Mouse (Mus musculus): Measurements from ENCODE around the gene Gm17304.

Gm17304 gene

DNA sequence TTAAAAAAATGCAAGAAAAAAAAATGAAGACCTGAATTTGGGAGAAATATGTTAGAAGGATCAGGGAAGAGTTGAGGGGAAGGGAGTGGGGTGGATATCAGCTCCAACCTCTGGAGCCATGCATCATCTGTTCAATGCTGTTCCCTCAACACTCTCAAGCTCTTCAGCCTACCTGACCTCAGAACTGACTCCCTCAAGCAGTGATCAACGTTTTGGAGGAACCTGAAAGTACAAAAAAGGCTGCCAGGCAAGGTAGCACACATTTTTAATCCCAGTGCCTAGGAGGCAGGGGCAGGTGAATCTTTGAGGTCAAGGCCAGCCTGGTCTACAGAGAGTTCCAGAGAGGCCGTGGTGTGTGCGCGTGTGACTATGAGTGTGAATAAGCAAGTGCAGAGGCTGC lies at the start of gene Gm17304:
Gene Gm17304 (plus strand): TSS at position 301 of the 400 bp plus-strand sequence.
- DNase-seq (ENCODE audit: low spot score in 2 of 2) = no peak

DNA sequence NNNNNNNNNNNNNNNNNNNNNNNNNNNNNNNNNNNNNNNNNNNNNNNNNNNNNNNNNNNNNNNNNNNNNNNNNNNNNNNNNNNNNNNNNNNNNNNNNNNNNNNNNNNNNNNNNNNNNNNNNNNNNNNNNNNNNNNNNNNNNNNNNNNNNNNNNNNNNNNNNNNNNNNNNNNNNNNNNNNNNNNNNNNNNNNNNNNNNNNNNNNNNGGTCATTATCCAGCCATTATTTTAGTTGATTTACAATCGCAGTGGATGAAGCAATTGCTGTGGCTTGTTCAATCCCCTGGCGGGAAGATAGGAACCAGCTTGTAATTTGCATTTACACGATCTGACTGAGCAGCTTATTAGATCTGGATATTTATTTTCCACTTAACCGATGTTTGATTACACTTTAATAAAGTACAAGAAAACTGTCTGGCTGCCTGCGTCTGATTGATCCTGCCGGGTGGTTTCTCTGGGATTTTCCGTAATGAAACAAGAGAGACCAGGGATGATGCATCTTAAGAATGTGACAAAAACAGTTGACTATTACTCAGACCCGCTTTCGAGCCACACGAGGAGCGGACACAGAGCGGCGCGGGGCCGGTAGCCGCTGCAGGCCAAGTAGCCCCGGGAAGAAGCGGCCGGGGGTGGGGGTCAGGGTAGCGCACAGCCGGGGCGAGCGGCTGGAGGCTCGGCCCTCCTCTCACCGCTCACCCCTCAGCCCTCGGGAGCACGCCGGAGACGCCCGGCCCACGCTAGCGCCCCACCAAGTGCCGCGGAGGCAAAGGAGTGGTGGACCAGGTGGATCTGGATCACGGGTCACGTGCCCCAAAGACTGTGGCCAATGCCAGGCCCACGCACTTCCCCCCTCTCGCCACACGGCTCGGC lies 48.0 kb upstream of the Gm17304 start:
- DNase-seq (ENCODE audit: low spot score in 2 of 2) = no peak

DNA sequence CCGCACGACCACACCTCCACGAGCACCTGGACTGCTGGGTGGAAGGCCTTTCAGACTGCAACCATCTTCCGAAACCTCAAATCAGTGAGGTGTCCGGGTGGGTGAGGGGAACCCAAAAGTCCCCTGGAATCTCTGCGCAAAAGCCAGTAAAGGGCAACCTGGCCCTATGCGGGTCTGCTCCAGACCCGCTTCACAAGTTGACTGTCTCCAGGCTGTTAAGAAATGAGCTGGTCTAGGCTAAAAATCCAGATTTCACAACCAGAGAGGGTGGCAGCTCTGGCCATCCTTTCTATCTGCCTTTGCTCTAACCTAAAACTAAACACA lies 47.4 kb upstream of the Gm17304 start:
- no peak for DNase-seq (ENCODE audit: low spot score in 2 of 2)

DNA sequence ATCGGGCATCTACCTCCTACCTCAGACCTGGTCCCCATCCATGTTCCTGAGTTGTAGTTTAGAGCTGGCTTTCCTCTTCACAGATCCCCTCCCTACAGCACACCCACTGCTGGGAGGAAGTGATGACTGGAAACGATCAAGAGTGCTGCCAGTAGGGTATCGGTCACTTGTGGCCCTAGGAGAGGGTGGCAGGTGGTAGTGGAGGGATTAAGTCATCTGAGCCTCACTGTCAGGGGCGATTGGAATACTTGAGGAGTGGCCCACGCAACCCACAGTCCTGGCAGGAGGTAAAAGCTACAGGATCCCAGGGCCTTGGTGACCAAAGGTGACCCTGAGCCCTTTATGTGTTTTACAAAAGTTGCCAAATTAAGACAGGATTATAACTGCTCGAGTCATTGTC lies 42.9 kb upstream of the Gm17304 start:
- no peak for DNase-seq (ENCODE audit: low spot score in 2 of 2)

DNA sequence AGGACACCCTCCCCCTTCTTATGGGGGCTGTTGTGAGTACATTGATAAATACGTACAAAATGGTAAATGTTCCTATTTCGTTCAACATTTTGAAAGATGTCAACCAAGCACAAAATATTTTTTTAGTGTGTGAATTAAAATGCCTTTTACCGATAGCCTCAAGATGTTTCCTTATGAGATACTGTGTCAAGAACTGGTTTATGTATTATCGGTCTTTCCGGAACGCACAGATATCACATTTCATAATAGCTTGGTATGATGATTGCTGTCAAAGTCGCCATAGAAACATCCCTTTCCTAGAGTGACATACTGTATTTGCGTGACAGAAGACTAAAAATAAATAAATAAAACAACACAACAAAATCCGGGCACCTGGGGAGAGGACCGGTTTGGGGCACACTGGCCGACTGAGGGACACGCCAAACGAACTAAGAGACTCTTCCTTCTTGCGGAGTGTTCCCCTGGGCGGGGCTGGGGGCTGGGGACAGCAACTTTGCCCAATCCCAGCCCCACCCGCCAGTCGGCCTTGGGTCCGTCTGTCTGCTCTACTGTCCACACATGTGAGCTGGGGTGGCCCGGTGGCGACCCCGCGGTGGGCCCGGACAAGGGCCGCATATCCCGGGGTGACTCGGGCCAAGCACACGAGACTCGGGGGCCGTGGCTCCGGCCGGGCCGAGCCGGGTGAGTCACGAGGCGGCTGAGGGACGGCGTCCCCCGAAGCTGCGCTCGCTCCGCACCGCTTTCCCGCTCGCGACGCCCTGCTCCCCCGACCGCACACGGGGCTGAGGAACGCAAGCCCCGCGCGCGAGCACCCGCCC lies 34.9 kb upstream of the Gm17304 start:
- DNase-seq (ENCODE audit: low spot score in 2 of 2) = peak in 1 of 2 experiments; percentile 2

DNA sequence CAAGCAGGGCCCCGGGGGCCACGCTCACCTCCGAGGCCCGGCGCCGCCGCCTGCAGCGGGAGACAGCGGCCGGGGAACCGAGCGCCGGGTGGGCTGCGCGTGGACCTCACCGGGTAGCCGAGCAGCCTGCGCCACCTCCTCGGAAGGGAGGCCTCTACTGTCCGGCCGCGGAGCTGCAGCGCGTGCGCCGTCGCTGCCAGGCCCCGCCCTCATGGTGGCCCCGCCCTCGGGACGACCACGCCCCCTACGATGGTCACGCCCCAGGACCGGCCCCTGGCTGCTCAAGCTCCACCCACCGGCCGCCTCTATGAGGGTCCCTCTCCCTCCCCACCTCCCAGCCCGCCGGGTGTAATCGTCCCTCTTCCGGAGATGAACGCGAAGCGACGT lies 34.3 kb upstream of the Gm17304 start:
- DNase-seq (ENCODE audit: low spot score in 2 of 2) = peak; percentile 57 to 66

DNA sequence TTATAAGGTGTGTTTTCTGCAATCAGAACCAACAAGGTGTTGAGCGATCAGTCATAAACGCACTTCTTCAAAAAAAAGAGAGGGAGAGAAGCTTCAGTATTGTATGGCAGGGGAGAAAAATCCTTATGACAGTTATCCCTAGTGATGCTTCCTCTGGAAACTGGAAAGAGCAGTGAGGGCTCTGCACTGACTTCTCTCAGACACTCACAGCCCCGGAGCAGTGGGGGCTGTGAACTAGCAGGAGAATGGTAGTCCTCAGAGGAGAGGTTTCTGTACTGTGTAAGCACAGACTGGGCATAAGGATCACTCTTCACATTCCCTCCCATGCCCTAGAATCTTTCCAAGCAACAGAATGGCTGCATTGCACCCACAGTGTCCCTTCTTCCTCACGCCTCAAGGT lies 33.8 kb upstream of the Gm17304 start:
- no peak for DNase-seq (ENCODE audit: low spot score in 2 of 2)

DNA sequence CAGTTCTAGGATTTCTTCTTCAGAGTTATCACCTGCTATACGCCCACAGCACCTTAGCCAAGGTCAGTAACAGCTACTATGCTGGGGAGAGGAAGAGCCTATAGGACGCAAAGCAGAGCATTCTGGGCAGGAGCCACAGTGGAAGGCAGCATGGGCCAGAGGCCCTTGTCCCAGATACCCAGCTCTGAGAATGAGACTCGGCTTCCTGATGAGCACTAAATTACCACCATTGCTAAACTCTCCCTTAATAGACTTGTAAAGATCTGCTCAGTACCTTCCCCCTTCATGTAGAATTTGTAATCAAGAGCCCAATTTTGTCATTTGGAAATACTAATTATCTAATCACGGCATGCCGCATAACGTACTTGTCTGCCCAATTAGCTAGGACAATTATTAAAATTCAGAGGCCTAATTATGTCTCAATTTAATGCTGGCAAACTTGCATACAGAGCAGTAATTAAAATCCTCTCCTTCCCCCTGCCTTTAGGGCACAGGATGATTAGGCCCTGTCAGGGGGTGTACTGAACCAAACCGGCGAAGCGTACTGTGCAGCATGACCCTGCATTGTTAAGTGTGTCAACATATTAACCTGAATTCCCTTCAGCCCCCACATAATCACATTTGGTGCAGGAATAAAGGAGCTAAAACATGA lies 31.5 kb upstream of the Gm17304 start:
- no peak for DNase-seq (ENCODE audit: low spot score in 2 of 2)

DNA sequence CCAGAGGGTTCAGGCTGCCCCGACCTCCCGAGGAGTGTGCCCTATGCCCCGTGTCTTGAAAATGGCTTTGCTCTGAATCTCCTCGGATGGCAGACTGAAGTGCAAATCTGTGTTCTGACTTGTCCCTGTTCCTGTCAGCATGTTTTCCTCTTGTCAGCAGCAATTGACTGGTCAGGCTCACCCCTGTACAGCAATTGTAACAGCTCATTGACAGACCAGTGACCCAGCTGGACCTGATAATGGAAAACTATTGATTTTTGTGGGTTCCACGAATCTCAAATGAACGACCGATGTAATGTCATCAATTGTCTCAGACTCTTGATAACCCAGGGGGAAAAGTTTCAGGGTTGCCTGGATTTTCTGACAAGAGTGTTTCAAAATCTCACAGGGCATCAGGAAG lies 28.0 kb upstream of the Gm17304 start:
- no peak for DNase-seq (ENCODE audit: low spot score in 2 of 2)

DNA sequence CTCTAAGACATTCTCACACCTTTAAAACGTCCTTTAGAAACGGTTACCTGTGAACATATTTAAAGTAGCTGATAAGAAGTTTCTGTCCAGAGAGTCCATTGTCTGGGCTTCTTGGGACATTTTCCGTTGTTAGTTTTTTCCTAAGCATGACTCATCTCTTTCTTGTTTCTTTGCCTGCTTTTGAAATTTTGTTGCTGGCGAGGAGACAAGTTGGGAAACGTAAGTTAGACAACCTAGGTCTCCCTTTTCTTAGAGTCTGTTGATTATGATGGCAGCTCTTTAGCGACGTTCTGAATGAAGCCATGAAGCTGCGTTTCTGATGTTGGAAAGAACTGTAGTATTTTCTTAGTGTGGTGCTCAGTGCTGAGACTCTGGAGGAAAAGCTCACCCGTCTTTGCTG lies 19.9 kb upstream of the Gm17304 start:
- DNase-seq (ENCODE audit: low spot score in 2 of 2) = no peak

DNA sequence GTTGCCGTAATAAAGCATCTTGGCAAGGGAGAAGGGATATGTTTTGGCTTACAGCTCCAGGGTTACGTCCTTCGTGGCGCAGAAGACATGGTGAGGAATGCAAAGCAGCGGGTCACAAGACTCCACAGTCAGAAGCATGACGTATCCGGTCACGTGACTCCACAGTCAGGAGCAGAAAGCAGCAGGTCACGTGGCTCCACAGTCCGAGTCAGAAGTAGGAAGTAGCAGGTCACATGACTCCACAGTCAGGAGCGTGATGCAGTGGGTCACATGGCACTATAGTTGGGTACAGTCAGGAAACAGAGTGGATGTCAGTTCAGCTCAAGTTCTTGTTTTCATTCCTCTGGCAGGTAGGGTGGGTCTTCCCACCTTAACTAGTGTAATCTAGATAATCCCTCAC lies 19.2 kb upstream of the Gm17304 start:
- DNase-seq (ENCODE audit: low spot score in 2 of 2) = no peak

DNA sequence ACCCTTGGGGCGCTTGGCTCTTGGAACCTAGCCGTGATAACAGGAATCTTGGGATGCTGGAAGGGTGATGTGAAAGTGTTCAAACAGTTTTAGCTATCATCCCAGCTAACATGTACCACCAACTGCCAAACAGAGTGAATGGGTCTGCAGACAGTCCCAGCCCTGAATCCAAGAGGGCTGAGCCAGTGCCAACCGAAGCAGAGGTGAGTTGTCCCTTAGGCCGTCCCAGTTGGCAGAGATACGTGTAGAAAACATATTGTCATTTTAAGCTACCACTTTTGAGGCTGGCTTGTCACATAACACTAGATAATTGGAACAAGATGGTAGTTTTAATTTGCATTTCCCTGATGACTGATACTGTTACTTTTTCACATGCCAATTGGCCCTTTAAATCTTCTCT lies 18.2 kb upstream of the Gm17304 start:
- DNase-seq (ENCODE audit: low spot score in 2 of 2) = no peak

DNA sequence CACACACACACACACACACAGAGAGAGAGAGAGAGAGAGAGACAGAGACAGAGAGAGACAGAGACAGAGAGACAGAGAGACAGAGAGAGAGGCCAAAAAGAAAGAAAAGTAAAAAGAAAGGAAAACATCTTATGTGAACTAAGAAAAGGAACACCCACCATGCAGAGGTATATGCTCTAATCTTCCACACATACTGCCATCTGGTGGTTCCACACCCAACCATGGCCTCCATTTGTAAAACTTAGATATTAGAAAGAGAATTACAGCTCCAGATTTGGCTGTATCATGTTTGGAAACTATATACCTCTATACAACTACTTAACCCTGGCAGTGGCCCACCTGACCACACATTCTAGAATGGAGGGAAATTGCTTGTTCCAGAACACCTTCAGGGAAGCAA lies 14.5 kb upstream of the Gm17304 start:
- no peak for DNase-seq (ENCODE audit: low spot score in 2 of 2)

DNA sequence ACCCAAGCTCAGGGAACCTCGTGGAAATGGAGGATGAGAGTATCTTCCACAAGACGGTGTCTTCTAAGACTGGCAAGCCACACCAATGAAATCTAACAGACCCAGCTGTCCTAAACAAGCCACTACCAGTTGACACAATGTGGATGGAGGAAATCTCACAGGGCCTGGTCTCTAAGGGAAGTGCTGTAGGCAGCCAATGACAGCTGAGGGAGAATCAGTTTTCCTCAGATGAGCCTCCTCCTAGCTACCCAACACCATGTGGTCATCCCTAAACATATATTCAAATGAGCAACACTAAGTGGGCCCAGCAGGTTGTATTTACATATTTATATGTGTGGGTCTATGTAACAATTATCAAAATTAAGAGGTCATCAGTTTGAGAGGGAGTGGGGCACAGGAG lies 11.4 kb upstream of the Gm17304 start:
- DNase-seq (ENCODE audit: low spot score in 2 of 2) = no peak

DNA sequence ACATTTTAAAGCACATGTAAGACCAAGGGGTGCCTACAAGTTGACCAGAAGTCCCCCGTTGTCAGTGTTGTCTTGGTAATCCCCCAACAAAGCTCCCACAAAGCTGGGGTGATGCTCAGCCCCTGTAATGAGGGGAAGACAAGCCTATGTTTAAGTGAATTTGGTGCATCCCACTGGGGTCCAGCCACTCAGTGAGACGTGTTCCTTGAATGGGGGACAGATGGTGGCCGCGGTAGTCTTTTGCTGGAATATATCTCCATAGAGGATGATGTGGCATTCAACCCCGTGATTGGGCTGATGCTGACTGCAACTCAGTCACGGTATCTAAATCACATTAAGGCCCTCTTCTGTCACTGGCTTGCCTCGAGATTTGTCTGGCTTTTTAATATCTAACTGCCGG lies 9.4 kb upstream of the Gm17304 start:
- no peak for DNase-seq (ENCODE audit: low spot score in 2 of 2)

DNA sequence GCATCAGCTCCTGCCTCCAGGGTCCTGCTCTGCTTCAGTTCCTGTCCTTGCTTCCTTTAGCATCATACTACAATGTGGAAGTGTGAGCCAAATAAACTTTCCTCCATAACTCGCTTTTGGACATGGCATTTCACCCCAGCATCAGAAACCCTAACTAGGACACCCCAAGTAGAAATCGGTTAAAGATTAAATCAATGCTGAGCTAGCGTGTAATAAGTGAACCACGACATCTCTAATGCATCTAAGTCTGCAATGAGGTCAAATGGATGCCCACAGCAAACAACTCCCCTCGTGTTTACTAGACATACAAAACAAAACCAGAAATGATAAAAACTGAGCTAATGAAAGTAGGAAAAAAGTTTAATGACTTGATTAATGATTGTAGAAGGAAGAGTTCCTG lies 4.5 kb upstream of the Gm17304 start:
- no peak for DNase-seq (ENCODE audit: low spot score in 2 of 2)

DNA sequence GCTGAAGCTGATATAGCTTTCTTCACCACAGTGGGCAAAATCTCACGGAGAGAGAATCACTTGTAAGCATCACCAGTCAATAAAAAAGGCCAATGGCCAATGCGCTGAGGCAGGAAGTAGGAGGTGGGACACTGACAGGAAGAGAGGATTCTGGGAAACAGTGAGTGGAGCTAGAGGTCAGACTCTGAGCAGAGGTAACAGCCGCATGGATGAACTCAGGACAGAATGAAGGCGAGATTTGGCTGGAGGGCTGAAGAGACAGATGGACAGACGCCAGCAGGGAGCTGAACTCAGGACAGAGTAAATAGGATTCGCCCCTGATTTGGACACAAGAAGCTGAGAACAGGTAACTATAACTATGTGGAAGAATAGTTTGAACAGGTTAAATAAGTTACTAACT lies 3.8 kb upstream of the Gm17304 start:
- DNase-seq (ENCODE audit: low spot score in 2 of 2) = no peak

DNA sequence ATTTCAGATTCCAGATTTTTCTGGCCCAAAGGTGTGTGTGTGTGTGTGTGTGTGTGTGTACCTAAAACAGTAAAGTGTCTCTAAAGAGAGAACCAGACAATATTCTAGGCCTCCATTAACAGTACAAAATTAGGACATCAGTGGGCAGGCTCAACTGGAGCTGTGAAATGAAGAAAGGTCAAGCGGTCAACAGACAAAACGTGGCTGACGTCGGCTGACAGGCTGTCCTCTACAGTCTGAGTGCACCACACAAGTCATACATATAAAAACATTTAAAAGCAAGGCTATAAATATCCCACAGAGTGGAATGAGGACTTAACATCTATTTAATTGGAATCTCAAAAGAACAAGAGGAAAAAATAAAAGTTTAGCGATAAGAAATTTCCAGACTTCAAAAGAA lies 1.8 kb upstream of the Gm17304 start:
- no peak for DNase-seq (ENCODE audit: low spot score in 2 of 2)

DNA sequence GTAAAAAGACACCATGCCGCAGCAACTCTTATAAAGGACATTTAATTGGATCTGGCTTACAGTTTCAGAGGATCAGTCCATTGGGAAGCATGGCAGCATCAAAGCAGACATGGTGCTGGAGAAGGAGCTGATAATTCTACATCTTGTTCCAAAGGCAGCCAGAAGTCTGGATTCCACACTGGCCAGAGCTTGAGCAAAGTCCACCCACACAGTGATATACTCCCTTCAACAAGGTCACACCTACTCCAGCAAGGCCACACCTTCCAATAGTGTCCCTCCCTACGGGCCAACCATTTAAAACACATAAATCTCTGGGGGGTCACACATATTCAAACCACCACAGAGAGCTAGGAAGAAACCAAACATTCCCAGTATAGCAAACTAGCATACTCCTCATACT lies 3.3 kb downstream of the Gm17304 start:
- DNase-seq (ENCODE audit: low spot score in 2 of 2) = no peak

DNA sequence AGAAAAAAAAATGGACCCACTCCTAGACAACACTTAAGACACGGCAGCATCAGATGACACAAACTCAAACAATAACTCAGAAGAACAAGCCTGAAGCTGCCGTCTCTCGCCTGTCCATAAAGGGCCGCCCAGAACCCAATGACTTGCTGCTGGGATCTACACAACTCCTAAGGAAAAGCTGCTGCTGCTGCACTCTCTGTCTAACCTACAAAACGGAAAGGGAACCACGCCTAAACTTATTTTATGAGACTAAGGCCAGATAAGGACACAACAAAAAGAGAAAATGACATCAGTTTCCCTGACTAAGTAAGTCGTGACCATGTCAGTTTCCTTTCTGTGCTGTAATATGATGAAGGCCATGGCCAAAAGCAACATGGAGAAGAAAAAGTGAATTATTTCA lies 5.7 kb downstream of the Gm17304 start:
- no peak for DNase-seq (ENCODE audit: low spot score in 2 of 2)

DNA sequence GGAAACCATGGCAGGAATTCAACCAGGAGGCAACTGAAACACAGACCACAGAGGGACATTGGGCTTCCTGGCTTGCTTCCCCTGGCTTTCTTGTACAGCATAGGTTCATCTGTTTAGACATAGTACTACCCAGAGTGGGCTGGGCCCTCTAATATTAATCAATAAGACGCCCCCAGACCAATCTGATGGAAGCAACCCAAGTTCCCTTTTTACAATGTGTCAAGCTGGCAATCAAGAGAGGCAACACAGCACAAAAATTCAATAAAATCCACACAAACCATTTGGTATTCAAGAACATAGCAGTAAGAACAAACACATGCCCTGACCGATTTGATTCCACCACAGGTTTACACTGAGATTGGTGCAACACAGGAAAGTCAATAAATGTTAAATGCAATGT lies 6.1 kb downstream of the Gm17304 start:
- no peak for DNase-seq (ENCODE audit: low spot score in 2 of 2)

DNA sequence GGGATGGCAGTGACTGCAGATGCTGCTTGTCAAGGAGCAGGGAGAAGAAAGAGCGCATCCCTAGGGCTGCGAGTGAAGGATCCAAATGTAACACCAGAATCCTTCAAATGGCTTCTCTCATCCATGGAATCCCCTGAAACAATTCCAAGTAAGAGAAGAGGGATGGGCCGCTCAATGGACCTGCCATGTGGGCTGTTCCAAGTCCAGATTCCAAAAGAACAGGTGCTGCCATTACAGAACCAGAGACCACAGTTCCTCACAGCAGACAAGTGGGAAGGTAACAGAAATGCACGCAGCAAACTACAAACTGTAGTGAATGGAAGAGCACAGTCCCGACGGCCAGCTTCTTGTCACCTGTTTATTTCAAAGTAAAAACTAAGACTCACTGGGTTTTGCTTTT lies 11.5 kb downstream of the Gm17304 start:
- no peak for DNase-seq (ENCODE audit: low spot score in 2 of 2)

DNA sequence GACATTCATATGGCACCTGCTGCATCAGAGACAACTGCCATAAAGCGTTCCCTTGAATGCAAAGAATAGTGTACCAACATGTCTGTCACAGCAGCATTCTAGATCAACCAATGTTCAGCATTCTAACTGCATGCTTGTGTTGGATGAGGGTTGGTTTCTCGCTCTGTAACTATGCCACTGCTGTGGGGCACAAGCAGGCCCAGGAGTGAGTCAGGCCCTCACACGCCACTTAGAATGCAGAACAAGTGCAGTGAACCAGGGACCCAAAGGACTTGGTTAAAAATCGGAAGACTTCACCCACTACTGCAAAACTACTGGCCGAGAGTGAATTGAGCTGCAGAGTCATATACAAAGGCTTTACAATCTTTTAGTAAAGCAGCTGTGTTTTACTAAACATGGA lies 13.3 kb downstream of the Gm17304 start:
- no peak for DNase-seq (ENCODE audit: low spot score in 2 of 2)

All from spleen, postnatal 14 days (tissue).